Mouse (Mus musculus): ENCODE data around the gene Nde1.

GRCm38 (mm10) chr16:14195427-14195826, 32.4 kb downstream of the Nde1 start:
- no peak for TF ChIP-seq CHD2 (IDR thresholded peaks at IDR 0.05; ENCODE audit: low read depth, low read length)
- no peak for TF ChIP-seq MAFK (IDR thresholded peaks at IDR 0.05; ENCODE audit: insufficient read depth, low read depth, low read length)
- TF ChIP-seq HCFC1 (IDR thresholded peaks at IDR 0.05; ENCODE audit: borderline replicate concordance, insufficient read depth, low read length): no peak
- TF ChIP-seq ZC3H11A (IDR thresholded peaks at IDR 0.05; ENCODE audit: borderline replicate concordance, low read depth, low read length): peak; percentile 32; the same call in 1 of the 2 replicates

All from ES-E14 (cell line).